Mouse (Mus musculus): Measurements from ENCODE around the gene Arhgap33. TPM values are rescaled to one million over a fixed set of nuclear protein-coding genes. Genes with fewer than 3 reads are reported as not detected.
"Not testable (repeated sequence)": the region's sequence is repeated elsewhere in the genome, so short reads cannot be mapped to it uniquely, and the experiment has no call there.

Arhgap33 gene
- polyA plus RNA-seq, 1 experiment from 2014 or later = 0.16 TPM

DNA sequence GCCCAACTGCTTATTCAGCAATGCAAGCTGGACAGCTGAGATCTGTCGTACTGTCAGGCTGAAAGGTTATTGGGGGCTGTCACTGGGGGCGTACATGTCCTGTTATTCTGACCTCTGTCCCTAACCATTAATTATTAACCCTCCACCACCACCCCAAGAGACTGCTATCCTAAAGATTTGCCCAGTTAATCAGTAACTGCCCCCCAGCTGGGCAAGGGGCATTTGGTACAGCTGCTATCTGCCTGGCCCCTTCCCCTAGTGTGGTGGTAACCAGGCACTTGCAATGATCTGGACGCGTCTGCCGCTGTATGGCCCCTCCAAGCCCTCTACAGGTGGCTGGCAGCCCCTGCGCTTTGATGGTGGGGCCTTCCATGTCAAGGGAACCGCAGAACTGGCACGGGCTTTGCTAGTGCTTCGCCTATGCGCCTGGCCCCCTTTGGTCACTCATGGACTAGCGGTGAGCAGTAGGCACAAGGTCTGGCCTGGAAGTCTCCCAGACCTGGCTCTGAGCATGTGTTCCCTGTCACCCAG lies 41.4 kb downstream of the Arhgap33 start, which contains the start of gene Prodh2:
Gene Prodh2, plus strand, starts transcription at position 222 of the 531 bp plus-strand sequence.
- H3K4me3 ChIP-seq (ENCODE audit: inconsistent target) = no peak within 1 kb of the TSS
- no peaks in the 10 kb centered on the region for H3K79me2 ChIP-seq (ENCODE audit: inconsistent target)
- H3K27ac ChIP-seq = no peak within 1 kb of the TSS
- no peaks in the 10 kb centered on the region for H3K36me3 ChIP-seq (ENCODE audit: inconsistent target)
- WGBS (ENCODE audit: missing documents) = 56% methylated on average over 11 of the region's 11 CpGs

DNA sequence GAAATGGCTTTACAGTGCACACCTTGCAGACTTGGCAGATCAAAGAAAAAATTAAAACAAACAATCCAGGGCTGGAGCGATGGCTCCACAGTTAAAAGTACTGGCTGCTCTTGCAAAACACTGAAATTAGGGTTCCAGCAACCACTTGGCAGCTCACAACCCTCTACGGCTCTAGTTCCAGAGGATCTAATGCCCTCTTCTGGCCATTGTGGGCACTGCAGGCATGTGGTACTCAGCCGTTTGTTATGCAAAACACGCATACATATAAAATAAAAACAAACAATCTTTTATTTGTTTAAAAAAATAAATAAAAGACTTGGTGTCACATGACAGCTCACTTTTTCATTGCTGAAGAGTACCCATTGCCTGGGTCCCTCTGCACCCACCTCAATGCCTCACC lies 42.1 kb downstream of the Arhgap33 start:
- Histone ChIP-seq H3K27ac (no peak overlapping the region), H3K36me3 (ENCODE audit: inconsistent target) (no peaks in the 10 kb centered on the region), H3K4me3 (ENCODE audit: inconsistent target) (no peak overlapping the region), H3K79me2 (ENCODE audit: inconsistent target) (no peaks in the 10 kb centered on the region)
- 19% methylated on average over 4 of the region's 4 CpGs for WGBS (ENCODE audit: missing documents)

GRCm38 (mm10) chr7:30490957-30491307 lies 43.9 kb downstream of the Arhgap33 start:
- Histone ChIP-seq H3K36me3 (ENCODE audit: inconsistent target) (no peaks in the 10 kb centered on the region), H3K27ac (no peak overlapping the region), H3K4me3 (ENCODE audit: inconsistent target) (no peak overlapping the region), H3K79me2 (ENCODE audit: inconsistent target) (no peaks in the 10 kb centered on the region)
- WGBS (ENCODE audit: missing documents) = 38% methylated on average over 6 of the region's 6 CpGs

DNA sequence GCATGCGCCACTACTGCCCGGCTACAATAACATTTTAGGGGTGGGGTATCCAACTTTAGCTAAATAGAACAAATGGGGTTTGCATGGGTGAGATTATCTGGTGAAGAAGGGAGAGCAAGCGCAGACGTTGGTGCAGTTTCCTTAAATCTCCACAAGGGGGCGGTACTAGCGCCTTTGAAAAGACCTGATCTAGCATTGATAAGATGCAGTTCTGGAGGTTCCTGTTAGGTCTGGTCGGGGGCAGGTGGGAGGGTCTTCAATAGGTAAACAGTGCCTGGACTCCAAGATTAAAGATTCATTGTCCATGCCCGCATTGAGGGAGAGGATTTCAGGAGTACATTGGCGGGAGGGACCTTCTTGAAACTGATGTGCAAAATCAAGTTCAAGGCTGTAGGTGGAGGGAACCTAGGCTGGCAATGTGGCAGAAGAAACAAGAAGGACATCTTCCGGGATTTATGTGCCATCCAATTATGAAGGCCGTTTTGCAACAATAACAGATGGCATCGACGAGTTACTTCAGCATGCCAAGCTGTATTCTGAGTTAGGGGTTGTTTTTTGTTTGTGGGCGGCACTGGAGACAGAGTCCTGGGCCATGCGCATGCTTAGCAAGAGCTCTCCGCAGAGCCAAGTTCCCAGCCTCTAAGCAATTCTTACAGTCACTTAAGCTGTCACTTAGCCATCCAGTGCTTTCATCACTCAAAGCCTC lies 44.5 kb downstream of the Arhgap33 start:
- no peaks in the 10 kb centered on the region for H3K79me2 ChIP-seq (ENCODE audit: inconsistent target)
- H3K27ac ChIP-seq = no peak overlapping the region
- no peak overlapping the region for H3K4me3 ChIP-seq (ENCODE audit: inconsistent target)
- no peaks in the 10 kb centered on the region for H3K36me3 ChIP-seq (ENCODE audit: inconsistent target)
- 35% methylated on average over 16 of the region's 16 CpGs for WGBS (ENCODE audit: missing documents)

- H3K4me3 ChIP-seq (ENCODE audit: inconsistent target) = no peak overlapping the region
- H3K27ac ChIP-seq = no peak overlapping the region
- 13% methylated on average over 8 of the region's 8 CpGs for WGBS (ENCODE audit: missing documents)
- no peaks in the 10 kb centered on the region for H3K79me2 ChIP-seq (ENCODE audit: inconsistent target)
- H3K36me3 ChIP-seq (ENCODE audit: inconsistent target) = no peaks in the 10 kb centered on the region
Measured at GRCm38 (mm10) chr7:30484250-30484649, 50.6 kb downstream of the Arhgap33 start.

GRCm38 (mm10) chr7:30477415-30478381 lies 57.2 kb downstream of the Arhgap33 start:
- WGBS (ENCODE audit: missing documents) = 46% methylated on average over 11 of the region's 32 CpGs
- Histone ChIP-seq H3K4me3 (ENCODE audit: inconsistent target) (no peak overlapping the region), H3K27ac (no peak overlapping the region), H3K79me2 (ENCODE audit: inconsistent target) (no peaks in the 10 kb centered on the region), H3K36me3 (ENCODE audit: inconsistent target) (no peaks in the 10 kb centered on the region)

DNA sequence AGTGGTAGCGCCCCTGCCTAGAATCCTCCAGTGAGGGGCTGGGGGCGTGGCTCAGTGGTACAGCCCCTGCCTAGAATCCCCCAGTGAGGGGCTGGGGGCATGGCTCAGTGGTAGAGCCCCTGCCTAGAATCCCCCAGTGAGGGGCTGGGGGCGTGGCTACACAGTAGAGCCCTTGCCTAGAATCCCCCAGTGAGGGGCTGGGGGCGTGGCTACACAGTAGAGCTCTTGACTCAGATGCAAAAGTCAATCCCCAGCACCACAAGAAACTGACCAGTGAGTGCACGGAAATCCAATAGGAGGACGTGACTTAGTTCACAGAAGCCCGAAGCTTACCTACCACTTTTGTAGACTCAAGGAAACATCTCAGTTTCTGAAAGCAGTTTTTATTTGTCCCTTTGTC lies 58.7 kb downstream of the Arhgap33 start:
- not testable (repeated sequence) for H3K79me2 ChIP-seq (ENCODE audit: inconsistent target); H3K27ac ChIP-seq; H3K4me3 ChIP-seq (ENCODE audit: inconsistent target); H3K36me3 ChIP-seq (ENCODE audit: inconsistent target)
- WGBS (ENCODE audit: missing documents) = 85% methylated on average over 7 of the region's 7 CpGs

GRCm38 (mm10) chr7:30474999-30475398 lies 59.9 kb downstream of the Arhgap33 start:
- H3K36me3 ChIP-seq (ENCODE audit: inconsistent target) = no peaks in the 10 kb centered on the region
- H3K79me2 ChIP-seq (ENCODE audit: inconsistent target) = no peaks in the 10 kb centered on the region
- no peak overlapping the region for H3K4me3 ChIP-seq (ENCODE audit: inconsistent target)
- no peak overlapping the region for H3K27ac ChIP-seq
- 64% methylated on average over 4 of the region's 4 CpGs for WGBS (ENCODE audit: missing documents)

- 26% methylated on average over 3 of the region's 5 CpGs for WGBS (ENCODE audit: missing documents)
- Histone ChIP-seq H3K4me3 (ENCODE audit: inconsistent target) (no peak overlapping the region), H3K27ac (no peak overlapping the region), H3K79me2 (ENCODE audit: inconsistent target) (no peaks in the 10 kb centered on the region), H3K36me3 (ENCODE audit: inconsistent target) (no peaks in the 10 kb centered on the region)
Measured at GRCm38 (mm10) chr7:30472411-30472810, 62.4 kb downstream of the Arhgap33 start.

Other genes with a start within 250 kb of the Arhgap33 start
- gene Clip3, start 243.3 kb downstream of the Arhgap33 start, polyA plus RNA-seq (2018) = 0.07 to 0.59 TPM in 2 of 3 replicates, not detected in the other
- 16.1 to 25.9 TPM (median 25.1 TPM) in 3 replicates for gene Alkbh6, start 226.3 kb downstream of the Arhgap33 start, polyA plus RNA-seq (2018)
- 0.30 to 0.82 TPM (median 0.74 TPM) in 3 replicates for gene Syne4, start 220.3 kb downstream of the Arhgap33 start, polyA plus RNA-seq (2018)
- gene E130208F15Rik, start 213.3 kb downstream of the Arhgap33 start, polyA plus RNA-seq (2018) = 0.33 to 0.57 TPM (median 0.33 TPM) in 3 replicates
- gene Sdhaf1, start 211.2 kb downstream of the Arhgap33 start, polyA plus RNA-seq (2018) = 4.6 to 6.7 TPM (median 5.0 TPM) in 3 replicates
- gene Lrfn3, start 172.3 kb downstream of the Arhgap33 start, polyA plus RNA-seq (2018) = 0.07 TPM in 1 of 3 replicates, not detected in the others
- gene Tyrobp, start 121.3 kb downstream of the Arhgap33 start, polyA plus RNA-seq (2018) = 2,505 to 4,301 TPM (median 3,819 TPM) in 3 replicates
- 9.3 to 40.5 TPM (median 34.0 TPM) in 3 replicates for gene Hcst, start 115.2 kb downstream of the Arhgap33 start, polyA plus RNA-seq (2018)
- 3.2 to 8.3 TPM (median 6.3 TPM) in 3 replicates for gene Nfkbid, start 113.3 kb downstream of the Arhgap33 start, polyA plus RNA-seq (2018)
- gene Aplp1, start 89.5 kb downstream of the Arhgap33 start, polyA plus RNA-seq (2018) = 0.67 to 1.3 TPM (median 0.75 TPM) in 3 replicates
- not detected in 3 replicates for gene Kirrel2, start 77.4 kb downstream of the Arhgap33 start, polyA plus RNA-seq (2018)
- not detected in 3 replicates for gene Nphs1, start 76.7 kb downstream of the Arhgap33 start, polyA plus RNA-seq (2018)
- gene Prodh2, start 41.4 kb downstream of the Arhgap33 start, polyA plus RNA-seq (2018) = not detected in 3 replicates
- 3.0 to 7.5 TPM (median 3.9 TPM) in 3 replicates for gene Hspb6, start 17.1 kb upstream of the Arhgap33 start, polyA plus RNA-seq (2018)
- gene Proser3, start 17.2 kb upstream of the Arhgap33 start, polyA plus RNA-seq (2018) = 1.8 to 5.6 TPM (median 2.0 TPM) in 3 replicates
- gene Lin37, start 24.8 kb upstream of the Arhgap33 start, polyA plus RNA-seq (2018) = 18.0 to 27.7 TPM (median 25.4 TPM) in 3 replicates
- 61.4 to 79.9 TPM (median 65.3 TPM) in 3 replicates for gene U2af1l4, start 28.2 kb upstream of the Arhgap33 start, polyA plus RNA-seq (2018)
- gene Gm49396, start 28.3 kb upstream of the Arhgap33 start, polyA plus RNA-seq (2018) = 0.69 to 3.4 TPM (median 0.84 TPM) in 3 replicates
- 123 to 220 TPM (median 157 TPM) in 3 replicates for gene Psenen, start 28.6 kb upstream of the Arhgap33 start, polyA plus RNA-seq (2018)
- gene Igflr1, start 30.4 kb upstream of the Arhgap33 start, polyA plus RNA-seq (2018) = 0.68 TPM in 1 of 3 replicates, not detected in the others
- 13.9 to 35.4 TPM (median 16.1 TPM) in 3 replicates for gene Kmt2b, start 53.7 kb upstream of the Arhgap33 start, polyA plus RNA-seq (2018)
- 0.14 TPM in 1 of 3 replicates, not detected in the others for gene Zbtb32, start 63.8 kb upstream of the Arhgap33 start, polyA plus RNA-seq (2018)
- 0.46 TPM in 1 of 3 replicates, not detected in the others for gene Upk1a, start 77.8 kb upstream of the Arhgap33 start, polyA plus RNA-seq (2018)
- 333 to 597 TPM (median 504 TPM) in 3 replicates for gene Cox6b1, start 91.1 kb upstream of the Arhgap33 start, polyA plus RNA-seq (2018)
- not detected in 3 replicates for gene Etv2, start 100.8 kb upstream of the Arhgap33 start, polyA plus RNA-seq (2018)
- 49.7 to 73.5 TPM (median 66.3 TPM) in 3 replicates for gene Rbm42, start 115.3 kb upstream of the Arhgap33 start, polyA plus RNA-seq (2018)
- 4.8 to 11.7 TPM (median 6.3 TPM) in 3 replicates for gene Haus5, start 129.9 kb upstream of the Arhgap33 start, polyA plus RNA-seq (2018)
- gene Pmis2, start 136.5 kb upstream of the Arhgap33 start, polyA plus RNA-seq (2018) = not detected in 3 replicates
- gene 2200002J24Rik, start 163.9 kb upstream of the Arhgap33 start, polyA plus RNA-seq (2018) = not detected in 3 replicates
- not detected in 3 replicates for gene Atp4a, start 177.1 kb upstream of the Arhgap33 start, polyA plus RNA-seq (2018)
- 24.1 to 98.6 TPM (median 72.6 TPM) in 3 replicates for gene Tmem147, start 194.5 kb upstream of the Arhgap33 start, polyA plus RNA-seq (2018)
- gene Gapdhs, start 208.6 kb upstream of the Arhgap33 start, polyA plus RNA-seq (2018) = not detected in 3 replicates
- gene Sbsn, start 216.4 kb upstream of the Arhgap33 start, polyA plus RNA-seq (2018) = 0.54 to 2.3 TPM (median 1.5 TPM) in 3 replicates
- gene Dmkn, start 228.7 kb upstream of the Arhgap33 start, polyA plus RNA-seq (2018) = 0.37 TPM in 1 of 3 replicates, not detected in the others

Data from macrophage (primary cell).